Mouse (Mus musculus): ENCODE measurements around the gene Iqgap1.

DNA sequence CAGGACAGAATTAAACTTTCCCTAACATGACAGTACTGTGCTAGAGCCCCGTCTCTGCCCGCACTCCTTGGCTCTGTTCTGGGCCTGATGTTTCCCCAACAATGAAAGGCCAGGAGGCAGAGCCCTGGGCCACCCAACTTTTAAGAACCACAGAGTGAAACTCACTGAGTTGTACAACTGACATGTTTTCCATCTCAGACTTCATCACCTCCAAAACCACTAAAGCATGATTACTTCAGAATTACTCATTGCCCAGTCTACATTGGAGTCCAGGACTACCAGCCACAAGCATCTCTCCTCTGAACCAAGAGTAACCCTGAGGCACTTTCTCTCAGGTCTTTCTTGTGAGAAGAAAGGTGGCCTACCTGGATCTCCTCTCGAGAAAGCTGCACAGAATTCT is 83.1 kb downstream of the Iqgap1 start:
- TF ChIP-seq CTCF (IDR thresholded peaks at IDR 0.05; ENCODE audit: low read depth, low read length) (no peak), EP300 (IDR thresholded peaks at IDR 0.05; ENCODE audit: insufficient read depth, low read depth, low read length) (no peak), POLR2A (IDR thresholded peaks at IDR 0.05; ENCODE audit: insufficient read depth, low read length) (no peak)
